Mouse (Mus musculus): ENCODE results near the gene Marveld1. TPM values are rescaled to one million over a fixed set of nuclear protein-coding genes. Genes with fewer than 3 reads are reported as not detected.

The Marveld1 gene
- polyA plus RNA-seq, 1 experiment from 2014 or later = 9.7 TPM

GRCm38 (mm10) chr19:42164188-42164587, 17.0 kb downstream of the Marveld1 start:
- Histone ChIP-seq H3K36me3 (no peaks in the 10 kb centered on the region), H3K4me3 (no peak overlapping the region), H3K9me3 (replicated peaks) (no peaks in the 10 kb centered on the region), H3K27me3 (peaks cover 17% of the 10 kb centered on the region), H3K9ac (no peak overlapping the region), H3K4me2 (replicated peaks) (no peak overlapping the region), H3K4me1 (no peaks in the 10 kb centered on the region), H3K27ac (no peak overlapping the region)
- no peak for ATAC-seq (ENCODE audit: low FRiP score)
- WGBS = 42% methylated on average over 7 of the region's 7 CpGs

- Histone ChIP-seq H3K4me1 (peaks cover 3% of the 10 kb centered on the region), H3K36me3 (no peaks in the 10 kb centered on the region), H3K9me3 (replicated peaks) (no peaks in the 10 kb centered on the region), H3K4me3 (no peak overlapping the region), H3K27ac (no peak overlapping the region), H3K27me3 (peaks cover 22% of the 10 kb centered on the region), H3K4me2 (replicated peaks) (peak overlapping the region; percentile 26), H3K9ac (no peak overlapping the region)
- no peak for ATAC-seq (ENCODE audit: low FRiP score)
- 2% methylated on average over 12 of the region's 12 CpGs for WGBS
Measured at GRCm38 (mm10) chr19:42166130-42166529, 18.9 kb downstream of the Marveld1 start.

GRCm38 (mm10) chr19:42166766-42167165, 19.6 kb downstream of the Marveld1 start:
- Histone ChIP-seq H3K4me2 (replicated peaks) (no peak overlapping the region), H3K36me3 (no peaks in the 10 kb centered on the region), H3K4me1 (peaks cover 10% of the 10 kb centered on the region), H3K27ac (no peak overlapping the region), H3K4me3 (no peak overlapping the region), H3K9ac (no peak overlapping the region), H3K9me3 (replicated peaks) (no peaks in the 10 kb centered on the region), H3K27me3 (peaks cover 22% of the 10 kb centered on the region)
- 60% methylated on average over 3 of the region's 3 CpGs for WGBS
- no peak for ATAC-seq (ENCODE audit: low FRiP score)

- peaks cover 13% of the 10 kb centered on the region for H3K4me1 ChIP-seq
- H3K9ac ChIP-seq = no peak overlapping the region
- no peak overlapping the region for H3K4me2 ChIP-seq (replicated peaks)
- H3K27ac ChIP-seq = no peak overlapping the region
- no peaks in the 10 kb centered on the region for H3K9me3 ChIP-seq (replicated peaks)
- 68% methylated on average over 9 of the region's 9 CpGs for WGBS
- no peak overlapping the region for H3K4me3 ChIP-seq
- peaks cover 22% of the 10 kb centered on the region for H3K27me3 ChIP-seq
- no peaks in the 10 kb centered on the region for H3K36me3 ChIP-seq
- ATAC-seq (ENCODE audit: low FRiP score) = no peak
Measured at GRCm38 (mm10) chr19:42167489-42167888, 20.3 kb downstream of the Marveld1 start.

- Histone ChIP-seq H3K27ac (no peak overlapping the region), H3K4me1 (peaks cover 15% of the 10 kb centered on the region), H3K9me3 (replicated peaks) (no peaks in the 10 kb centered on the region), H3K4me3 (no peak overlapping the region), H3K36me3 (no peaks in the 10 kb centered on the region), H3K27me3 (peaks cover 22% of the 10 kb centered on the region), H3K4me2 (replicated peaks) (no peak overlapping the region), H3K9ac (peak overlapping the region; percentile 4; the same call in 1 of the 2 replicates)
- ATAC-seq (ENCODE audit: low FRiP score) = no peak
- 80% methylated on average over 10 of the region's 10 CpGs for WGBS
Measured at GRCm38 (mm10) chr19:42169322-42169975, 22.2 kb downstream of the Marveld1 start.

GRCm38 (mm10) chr19:42170025-42170969, 23.1 kb downstream of the Marveld1 start:
- H3K4me3 ChIP-seq = peak overlapping the region; percentile 95
- peak overlapping the region; percentile 92 for H3K4me2 ChIP-seq (replicated peaks)
- H3K9me3 ChIP-seq (replicated peaks) = no peaks in the 10 kb centered on the region
- ATAC-seq (ENCODE audit: low FRiP score) = peak; percentile 88
- H3K4me1 ChIP-seq = peaks cover 15% of the 10 kb centered on the region
- 0 out of 2 replicates have a peak overlapping the region, but pooled peaks have one; percentile 30 for H3K27ac ChIP-seq
- H3K9ac ChIP-seq = peak overlapping the region; percentile 92
- 3% methylated on average over 50 of the region's 56 CpGs for WGBS
- peaks cover 22% of the 10 kb centered on the region for H3K27me3 ChIP-seq
- no peaks in the 10 kb centered on the region for H3K36me3 ChIP-seq

GRCm38 (mm10) chr19:42176841-42177240, 29.6 kb downstream of the Marveld1 start:
- Histone ChIP-seq H3K9ac (no peak overlapping the region), H3K4me2 (replicated peaks) (no peak overlapping the region), H3K4me3 (no peak overlapping the region), H3K27ac (no peak overlapping the region), H3K36me3 (peaks cover 30% of the 10 kb centered on the region), H3K4me1 (peaks cover 4% of the 10 kb centered on the region), H3K27me3 (no peaks in the 10 kb centered on the region), H3K9me3 (replicated peaks) (no peaks in the 10 kb centered on the region)
- ATAC-seq (ENCODE audit: low FRiP score) = no peak
- 87% methylated on average over 7 of the region's 7 CpGs for WGBS

- Histone ChIP-seq H3K4me3 (no peak overlapping the region), H3K9me3 (replicated peaks) (no peaks in the 10 kb centered on the region), H3K36me3 (peaks cover 30% of the 10 kb centered on the region), H3K9ac (no peak overlapping the region), H3K4me1 (peaks cover 2% of the 10 kb centered on the region; the same call in 1 of the 2 replicates), H3K4me2 (replicated peaks) (no peak overlapping the region), H3K27me3 (no peaks in the 10 kb centered on the region), H3K27ac (no peak overlapping the region)
- 91% methylated on average over 2 of the region's 2 CpGs for WGBS
- no peak for ATAC-seq (ENCODE audit: low FRiP score)
Measured at GRCm38 (mm10) chr19:42177461-42177860, 30.3 kb downstream of the Marveld1 start.

GRCm38 (mm10) chr19:42179356-42179755, 32.2 kb downstream of the Marveld1 start:
- Histone ChIP-seq H3K4me3 (no peak overlapping the region), H3K4me2 (replicated peaks) (no peak overlapping the region), H3K36me3 (peaks cover 48% of the 10 kb centered on the region), H3K27ac (no peak overlapping the region), H3K4me1 (0 out of 2 replicates have a peak, but pooled peaks cover under 1% of the 10 kb centered on the region), H3K9ac (no peak overlapping the region), H3K9me3 (replicated peaks) (no peaks in the 10 kb centered on the region), H3K27me3 (no peaks in the 10 kb centered on the region)
- 94% methylated on average over 14 of the region's 14 CpGs for WGBS
- no peak for ATAC-seq (ENCODE audit: low FRiP score)

GRCm38 (mm10) chr19:42182673-42183072, 35.5 kb downstream of the Marveld1 start:
- H3K9ac ChIP-seq = no peak overlapping the region
- H3K36me3 ChIP-seq = peaks cover 66% of the 10 kb centered on the region
- H3K9me3 ChIP-seq (replicated peaks) = no peaks in the 10 kb centered on the region
- ATAC-seq (ENCODE audit: low FRiP score) = no peak
- H3K27me3 ChIP-seq = no peaks in the 10 kb centered on the region
- WGBS = 64% methylated on average over 6 of the region's 6 CpGs
- H3K27ac ChIP-seq = no peak overlapping the region
- H3K4me1 ChIP-seq = no peaks in the 10 kb centered on the region
- no peak overlapping the region for H3K4me2 ChIP-seq (replicated peaks)
- no peak overlapping the region for H3K4me3 ChIP-seq

GRCm38 (mm10) chr19:42189735-42190134, 42.5 kb downstream of the Marveld1 start:
- no peaks in the 10 kb centered on the region for H3K27me3 ChIP-seq
- no peaks in the 10 kb centered on the region for H3K9me3 ChIP-seq (replicated peaks)
- no peak overlapping the region for H3K27ac ChIP-seq
- no peak overlapping the region for H3K4me2 ChIP-seq (replicated peaks)
- 91% methylated on average over 4 of the region's 4 CpGs for WGBS
- peaks cover 48% of the 10 kb centered on the region for H3K36me3 ChIP-seq
- H3K4me1 ChIP-seq = no peaks in the 10 kb centered on the region
- H3K4me3 ChIP-seq = no peak overlapping the region
- no peak overlapping the region for H3K9ac ChIP-seq
- ATAC-seq (ENCODE audit: low FRiP score) = no peak

- no peak overlapping the region for H3K27ac ChIP-seq
- no peak overlapping the region for H3K4me2 ChIP-seq (replicated peaks)
- H3K27me3 ChIP-seq = no peaks in the 10 kb centered on the region
- H3K36me3 ChIP-seq = peaks cover 42% of the 10 kb centered on the region
- 24% methylated on average over 5 of the region's 5 CpGs for WGBS
- H3K4me3 ChIP-seq = no peak overlapping the region
- peak; percentile 22; the same call in 1 of the 2 replicates for ATAC-seq (ENCODE audit: low FRiP score)
- no peaks in the 10 kb centered on the region for H3K9me3 ChIP-seq (replicated peaks)
- H3K9ac ChIP-seq = no peak overlapping the region
- no peaks in the 10 kb centered on the region for H3K4me1 ChIP-seq
Measured at GRCm38 (mm10) chr19:42190494-42190893, 43.3 kb downstream of the Marveld1 start.
